Mouse (Mus musculus): ENCODE measurements at regions not wholly inside any gene's neighbourhood (a gene's known extent, or its start where the extent isn't known, plus 50 kb on each side); places are given as distances from the start of the nearest gene placed in this dataset.

DNA sequence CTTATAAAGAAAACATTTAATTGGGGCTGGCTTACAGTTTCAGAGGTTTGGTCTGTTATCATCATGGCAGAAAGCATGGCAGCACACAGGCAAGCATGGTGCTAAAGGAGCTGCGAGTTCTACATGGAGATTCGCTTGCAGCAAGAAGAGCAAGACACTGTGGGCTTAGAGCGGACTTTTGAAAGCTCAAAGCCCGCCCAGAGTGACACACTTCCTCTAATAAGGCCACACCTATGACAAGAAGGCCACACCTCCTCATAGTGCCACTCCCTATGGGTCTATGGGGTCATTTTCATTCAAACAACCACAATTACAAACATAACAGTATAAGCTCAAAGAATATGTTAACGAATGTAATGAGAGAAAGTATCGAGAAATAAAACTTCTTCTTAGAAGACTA is 120.1 kb downstream of the Fgf18 start:
- no peaks in the 10 kb centered on the region for H3K9me3 ChIP-seq (ENCODE audit: low read length)
- no peaks in the 10 kb centered on the region for H3K36me3 ChIP-seq (ENCODE audit: insufficient read depth, low read length)
- no peak overlapping the region for H3K4me3 ChIP-seq (ENCODE audit: low read depth, low read length)
- no peak overlapping the region for H3K27ac ChIP-seq (ENCODE audit: low read length)
- DNase-seq (ENCODE audit: low spot score): no peak
- no peaks in the 10 kb centered on the region for H3K27me3 ChIP-seq (replicated peaks; ENCODE audit: insufficient read depth, low read length)
- H3K4me1 ChIP-seq (ENCODE audit: insufficient read depth, low read depth, low read length): no peaks in the 10 kb centered on the region
- no peak for ATAC-seq
- H3K4me2 ChIP-seq (replicated peaks; ENCODE audit: low read depth, low read length): no peak overlapping the region
- 92% methylated on average over 6 of the region's 6 CpGs for WGBS
- no peak overlapping the region for H3K9ac ChIP-seq (replicated peaks; ENCODE audit: low read depth)
- TF ChIP-seq EP300 (IDR thresholded peaks at IDR 0.05): no peak
- no peak for TF ChIP-seq CTCF (IDR thresholded peaks at IDR 0.05)

DNA sequence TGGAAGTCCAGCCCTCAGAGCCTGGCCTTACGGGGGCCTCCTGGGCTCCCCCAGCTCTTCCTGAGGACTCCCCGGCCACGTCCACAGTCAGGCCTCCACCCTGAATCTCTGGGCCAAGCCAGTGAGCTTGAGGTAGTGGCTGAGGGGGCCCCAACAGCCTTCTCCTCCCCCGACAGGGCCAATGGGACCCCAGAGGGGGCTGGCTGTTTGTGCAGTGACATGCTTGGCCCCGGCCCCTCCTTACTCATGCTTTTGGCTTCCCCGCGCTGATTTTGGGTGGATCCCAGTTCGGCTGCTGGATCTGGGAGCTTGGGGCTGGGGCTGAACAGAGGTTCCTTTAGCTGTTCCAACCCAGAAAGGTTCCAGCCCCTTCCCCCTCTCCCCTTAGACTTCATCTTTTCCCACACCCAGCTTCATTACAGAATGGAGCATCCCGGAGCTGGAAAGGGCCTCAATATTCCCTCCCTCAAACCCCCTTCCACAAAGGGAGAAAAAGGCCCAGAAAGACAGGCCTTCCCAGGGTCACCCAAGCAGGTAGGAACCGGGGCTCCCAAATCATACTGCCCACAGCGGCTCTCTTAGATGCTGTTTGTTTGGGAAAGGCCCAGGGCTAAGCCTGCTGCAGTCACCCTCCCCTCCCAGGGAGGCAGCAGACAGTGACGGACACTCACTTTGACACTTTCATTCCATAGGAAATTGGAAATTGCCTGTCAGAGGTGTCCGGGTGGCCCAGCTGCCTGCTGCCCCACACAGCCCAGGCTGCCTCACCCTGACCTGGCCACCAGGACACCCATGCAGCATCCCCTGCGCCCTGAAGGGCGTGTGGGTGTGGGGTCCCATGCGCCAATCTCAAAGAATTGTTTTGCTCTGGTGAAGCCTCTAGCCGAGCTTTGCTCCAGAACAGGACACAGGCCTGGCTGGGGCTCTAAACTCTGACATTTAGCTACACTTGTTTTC is 133.7 kb downstream of the Fgf18 start:
- no peaks in the 10 kb centered on the region for H3K27me3 ChIP-seq (replicated peaks; ENCODE audit: insufficient read depth, low read length)
- ATAC-seq (peak; percentile 49), DNase-seq (ENCODE audit: low spot score) (no peak)
- no peak overlapping the region for H3K4me3 ChIP-seq (ENCODE audit: low read depth, low read length)
- 64% methylated on average over 17 of the region's 17 CpGs for WGBS
- no peaks in the 10 kb centered on the region for H3K36me3 ChIP-seq (ENCODE audit: insufficient read depth, low read length)
- H3K4me1 ChIP-seq (ENCODE audit: insufficient read depth, low read depth, low read length): no peaks in the 10 kb centered on the region
- no peak overlapping the region for H3K4me2 ChIP-seq (replicated peaks; ENCODE audit: low read depth, low read length)
- no peaks in the 10 kb centered on the region for H3K9me3 ChIP-seq (ENCODE audit: low read length)
- H3K9ac ChIP-seq (replicated peaks; ENCODE audit: low read depth): no peak overlapping the region
- H3K27ac ChIP-seq (ENCODE audit: low read length): no peak overlapping the region
- TF ChIP-seq EP300 (IDR thresholded peaks at IDR 0.05): no peak
- TF ChIP-seq CTCF (IDR thresholded peaks at IDR 0.05): no peak

DNA sequence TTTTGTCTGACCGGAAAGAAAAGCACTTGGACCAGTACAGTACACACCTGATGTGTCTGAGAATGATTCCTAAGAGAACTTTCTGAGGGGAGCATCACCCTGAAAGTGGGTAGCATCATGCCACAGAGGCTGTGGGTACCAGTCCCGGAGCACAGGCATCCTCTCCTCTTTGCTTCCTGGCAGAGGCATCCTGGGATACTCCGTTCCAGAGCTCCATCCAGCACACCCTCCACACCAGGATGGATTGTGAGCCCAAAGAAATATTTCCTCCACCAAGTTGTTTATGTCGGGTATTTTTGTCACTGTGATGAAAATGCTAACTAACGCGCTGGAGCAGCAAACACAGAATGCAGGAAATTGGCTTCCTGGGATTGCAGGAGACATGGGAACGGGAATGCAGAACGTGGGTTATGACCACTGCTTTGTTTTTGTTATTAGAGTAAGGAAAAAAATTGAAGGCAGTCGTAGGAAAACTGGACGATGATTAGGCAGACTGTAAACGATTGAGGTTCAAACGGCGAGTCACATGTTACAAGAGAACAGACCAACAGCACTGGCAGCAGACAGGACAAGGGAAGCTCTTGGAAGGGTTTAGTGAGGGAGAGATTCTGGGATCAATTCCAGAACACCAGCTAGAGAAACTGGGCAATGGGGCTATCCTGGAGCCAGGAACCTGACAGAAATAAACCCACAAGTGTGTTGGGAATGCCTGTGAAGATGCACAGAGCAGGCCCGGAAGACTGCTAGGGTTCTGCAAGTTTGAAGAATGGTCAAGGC is 134.6 kb downstream of the Fgf18 start:
- DNase-seq (ENCODE audit: low spot score) (peak; percentile 33), ATAC-seq (peak; percentile 74)
- no peaks in the 10 kb centered on the region for H3K9me3 ChIP-seq (ENCODE audit: low read length)
- H3K36me3 ChIP-seq (ENCODE audit: insufficient read depth, low read length): no peaks in the 10 kb centered on the region
- no peaks in the 10 kb centered on the region for H3K27me3 ChIP-seq (replicated peaks; ENCODE audit: insufficient read depth, low read length)
- no peak overlapping the region for H3K27ac ChIP-seq (ENCODE audit: low read length)
- H3K4me2 ChIP-seq (replicated peaks; ENCODE audit: low read depth, low read length): no peak overlapping the region
- 47% methylated on average over 14 of the region's 14 CpGs for WGBS
- H3K9ac ChIP-seq (replicated peaks; ENCODE audit: low read depth): no peak overlapping the region
- TF ChIP-seq EP300 (IDR thresholded peaks at IDR 0.05) (no peak), CTCF (IDR thresholded peaks at IDR 0.05) (no peak)
- no peaks in the 10 kb centered on the region for H3K4me1 ChIP-seq (ENCODE audit: insufficient read depth, low read depth, low read length)
- H3K4me3 ChIP-seq (ENCODE audit: low read depth, low read length): no peak overlapping the region

DNA sequence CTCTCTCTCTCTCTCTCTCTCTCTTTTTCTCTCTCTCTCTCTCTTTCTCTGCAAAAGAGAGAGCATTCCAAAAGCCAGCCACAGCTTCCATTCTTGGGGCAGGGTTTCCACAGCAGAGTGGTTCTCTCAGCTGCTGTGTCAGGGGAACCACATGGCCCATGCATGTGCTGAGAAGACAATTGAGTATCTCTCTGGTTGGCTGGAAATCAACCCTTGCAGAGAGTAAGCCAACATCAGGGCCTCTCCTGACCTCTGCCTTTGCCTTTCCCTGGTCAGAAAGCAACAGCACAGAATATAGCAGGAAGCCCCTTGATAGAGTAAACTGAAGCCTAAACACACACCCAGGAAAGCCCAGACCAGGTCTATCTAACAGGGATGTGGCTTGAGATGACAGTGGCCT is 138.6 kb downstream of the Fgf18 start:
- no peak for DNase-seq (ENCODE audit: low spot score)
- no peaks in the 10 kb centered on the region for H3K9me3 ChIP-seq (ENCODE audit: low read length)

DNA sequence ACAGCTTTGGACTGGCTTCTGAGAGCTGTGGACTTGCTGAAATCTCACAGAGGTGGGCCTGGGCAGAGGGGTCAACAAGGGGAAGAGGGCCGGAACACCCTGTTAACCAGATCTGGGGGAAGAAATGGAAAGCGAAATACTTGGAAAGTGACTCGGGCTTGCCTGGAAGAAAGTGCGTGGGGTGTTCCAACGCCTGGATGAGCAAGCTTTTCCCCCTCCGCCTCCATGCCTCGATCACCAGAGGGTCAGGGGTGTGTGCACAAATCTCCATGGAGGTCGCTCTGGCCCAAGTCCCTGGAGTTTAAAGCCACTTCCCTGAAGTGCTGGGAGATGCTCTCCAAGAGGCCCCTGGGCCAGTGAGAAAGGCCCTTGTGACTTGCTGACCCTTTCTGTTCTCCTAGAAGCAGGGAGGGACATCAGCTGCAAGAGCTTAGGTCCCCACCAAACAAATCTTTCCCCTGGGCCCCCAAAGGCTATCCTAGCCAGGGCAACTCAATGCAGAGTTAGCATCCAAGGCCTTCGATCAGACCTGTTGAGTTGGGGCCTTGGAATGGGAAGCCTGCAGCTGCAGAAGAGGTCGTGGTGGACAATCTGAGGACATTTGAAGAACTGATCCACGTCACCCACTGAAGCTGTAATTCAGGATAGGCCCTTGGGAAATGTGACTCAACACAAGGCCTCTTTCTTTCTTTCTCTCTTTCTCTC is 139.2 kb downstream of the Fgf18 start:
- Histone ChIP-seq H3K27me3 (replicated peaks; ENCODE audit: insufficient read depth, low read length) (no peaks in the 10 kb centered on the region), H3K4me2 (replicated peaks; ENCODE audit: low read depth, low read length) (no peak overlapping the region), H3K9me3 (ENCODE audit: low read length) (no peaks in the 10 kb centered on the region), H3K4me1 (ENCODE audit: insufficient read depth, low read depth, low read length) (no peaks in the 10 kb centered on the region), H3K27ac (ENCODE audit: low read length) (no peak overlapping the region), H3K36me3 (ENCODE audit: insufficient read depth, low read length) (no peaks in the 10 kb centered on the region), H3K9ac (replicated peaks; ENCODE audit: low read depth) (no peak overlapping the region), H3K4me3 (ENCODE audit: low read depth, low read length) (no peak overlapping the region)
- no peak for TF ChIP-seq EP300 (IDR thresholded peaks at IDR 0.05)
- no peak for TF ChIP-seq CTCF (IDR thresholded peaks at IDR 0.05)
- DNase-seq (ENCODE audit: low spot score): no peak
- ATAC-seq: no peak
- 81% methylated on average over 11 of the region's 11 CpGs for WGBS

More for the DNA sequence above, 138.6 kb downstream of the Fgf18 start:
- no peak overlapping the region for H3K9ac ChIP-seq (replicated peaks; ENCODE audit: low read depth)
- no peak overlapping the region for H3K27ac ChIP-seq (ENCODE audit: low read length)
- no peaks in the 10 kb centered on the region for H3K27me3 ChIP-seq (replicated peaks; ENCODE audit: insufficient read depth, low read length)
- no peak overlapping the region for H3K4me2 ChIP-seq (replicated peaks; ENCODE audit: low read depth, low read length)
- no peaks in the 10 kb centered on the region for H3K36me3 ChIP-seq (ENCODE audit: insufficient read depth, low read length)
- ATAC-seq: no peak
- H3K4me1 ChIP-seq (ENCODE audit: insufficient read depth, low read depth, low read length): no peaks in the 10 kb centered on the region
- H3K4me3 ChIP-seq (ENCODE audit: low read depth, low read length): no peak overlapping the region
- TF ChIP-seq EP300 (IDR thresholded peaks at IDR 0.05) (no peak), CTCF (IDR thresholded peaks at IDR 0.05) (no peak)

DNA sequence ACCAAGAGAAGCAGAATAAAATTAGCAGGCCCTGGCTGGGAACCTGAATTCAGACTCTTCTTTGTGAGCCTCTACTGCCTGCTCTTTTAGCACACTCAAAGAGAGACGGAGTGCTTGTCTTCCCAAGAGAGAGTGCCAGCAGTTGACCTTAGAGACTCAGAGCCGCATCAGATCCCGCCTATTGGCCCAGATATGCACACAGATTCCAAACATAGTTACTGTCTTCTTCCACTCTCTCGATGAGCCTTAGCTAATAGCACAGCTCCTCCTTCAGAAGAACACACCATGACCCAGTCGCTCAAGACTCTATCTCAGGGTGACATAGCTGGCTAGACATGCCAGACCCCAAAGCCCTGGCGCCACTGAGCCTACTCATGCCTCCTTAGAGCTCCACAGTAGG is 139.8 kb downstream of the Fgf18 start:
- no peak overlapping the region for H3K4me3 ChIP-seq (ENCODE audit: low read depth, low read length)
- no peak overlapping the region for H3K9ac ChIP-seq (replicated peaks; ENCODE audit: low read depth)
- H3K4me1 ChIP-seq (ENCODE audit: insufficient read depth, low read depth, low read length): no peaks in the 10 kb centered on the region
- WGBS: 56% methylated on average over 6 of the region's 6 CpGs
- H3K36me3 ChIP-seq (ENCODE audit: insufficient read depth, low read length): no peaks in the 10 kb centered on the region
- H3K27me3 ChIP-seq (replicated peaks; ENCODE audit: insufficient read depth, low read length): no peaks in the 10 kb centered on the region
- ATAC-seq (no peak), DNase-seq (ENCODE audit: low spot score) (no peak)
- TF ChIP-seq CTCF (IDR thresholded peaks at IDR 0.05) (no peak), EP300 (IDR thresholded peaks at IDR 0.05) (no peak)
- no peaks in the 10 kb centered on the region for H3K9me3 ChIP-seq (ENCODE audit: low read length)
- H3K4me2 ChIP-seq (replicated peaks; ENCODE audit: low read depth, low read length): no peak overlapping the region
- H3K27ac ChIP-seq (ENCODE audit: low read length): no peak overlapping the region

Data from lung, postnatal 0 days (tissue).